ENCODE assay signal across 16 mouse cellular contexts in genomic region chr17:5222827-5223226, GRCm38 (mm10).
"Had no signal": no experiment of that assay in that cellular context is flagged by ENCODE, and none has a peak within 500 bp of the region (broad histone marks: within the 10 kb centered on the region; RNA-seq: fewer than 3 reads in every experiment).

No protein-coding gene starts in this region.

- DNase-seq: kidney, adult 11 months; kidney, adult 8-10 months; kidney, postnatal 10 days; kidney, postnatal 36 days; layer of hippocampus, postnatal 36 days; liver; liver, embryonic 13.5 days; lung, embryonic 14.5 days; lung, postnatal 36 days; midbrain, embryonic 14.5 days; right cerebral cortex, postnatal 4 days; thymus, adult 18-20 months; thymus, postnatal 36 days had no signal

- H3K36me3 ChIP-seq: kidney, embryonic 15.5 days; limb, embryonic 13.5 days; liver, embryonic 13.5 days had no signal

- H3K27me3 ChIP-seq: kidney, embryonic 15.5 days; limb, embryonic 13.5 days; liver, embryonic 13.5 days; megakaryocyte, embryonic 14.5 days had no signal
